Mouse (Mus musculus) liver, adult 2 months (tissue): ENCODE results near the gene Fstl5.

Source experiments
- CTCF ChIP-seq: fragments of 200-500 bp; IDR thresholded peaks from 2 replicates; pipeline ENCODE4 v1.5.1; 2011; ENCODE audit warnings: low read depth, low read length, control low read depth
- POLR2A ChIP-seq: fragments of 200-500 bp; IDR thresholded peaks from 2 replicates; pipeline ENCODE4 v1.6.1; 2011; ENCODE audit warnings: low read length, control low read depth; ENCODE audit not compliant: insufficient read depth; ENCODE audit errors: extremely low read depth

GRCm38 (mm10) chr3:76508811-76509210 is 434.7 kb downstream of the Fstl5 start:
- TF ChIP-seq CTCF (no peak), POLR2A (no peak)
